Mouse (Mus musculus): Measurements from ENCODE around the gene Arhgef2.

GRCm38 (mm10) chr3:88615902-88616391, 10.2 kb downstream of the Arhgef2 start:
- no peak for TF ChIP-seq POLR2A (IDR thresholded peaks at IDR 0.05; ENCODE audit: borderline replicate concordance, low read depth, low read length)
- TF ChIP-seq CTCF (IDR thresholded peaks at IDR 0.05; ENCODE audit: low read depth, low read length), result no peak
